Mouse (Mus musculus) inflammation-experienced regulatory T-cells, adult 6 months (primary cell): ENCODE results near the gene Fbxo44. TPM values are rescaled to one million over a fixed set of nuclear protein-coding genes. Genes with fewer than 3 reads are reported as not detected.
"Not testable (repeated sequence)": the region's sequence is repeated elsewhere in the genome, so short reads cannot be mapped to it uniquely, and the experiment has no call there.

Experiments
- ATAC-seq: one replicate; pipeline ENCODE4 v1.8.0; 2017
- polyA plus RNA-seq, 3 experiments: library from polyadenylated mRNA; unstranded; fragments of 100-300 nt; shearing (Covaris generic); gene quantifications; one replicate each; pipeline ENCODE4 v1.2.1; 2017

Gene Fbxo44
- polyA plus RNA-seq, 3 experiments from 2014 or later = 0.44 to 4.3 (median 4.1) TPM

DNA sequence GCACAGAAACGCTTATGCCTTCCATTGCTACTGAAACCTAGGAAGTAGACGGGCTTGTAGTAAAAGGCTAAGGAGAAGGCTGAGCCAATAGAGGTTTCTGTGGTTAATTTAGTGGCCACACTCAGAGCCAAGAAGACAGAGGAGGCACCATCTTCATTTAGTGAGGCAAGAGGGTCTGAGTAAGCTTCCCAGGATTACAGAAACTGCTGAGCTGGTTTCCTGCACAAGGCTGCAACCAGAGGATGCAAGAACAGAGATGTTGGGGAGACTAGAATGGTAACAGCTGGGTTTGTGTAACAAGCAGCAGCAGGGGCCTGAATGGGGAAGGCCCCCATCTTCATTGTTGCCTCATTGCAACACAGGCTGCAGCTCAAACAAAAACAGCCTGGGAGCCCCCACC lies 31.6 kb downstream of the Fbxo44 start:
- no peak for ATAC-seq

- ATAC-seq = no peak
Measured at GRCm38 (mm10) chr4:148128241-148128640, 32.0 kb downstream of the Fbxo44 start.

GRCm38 (mm10) chr4:148122694-148123066 lies 37.6 kb downstream of the Fbxo44 start:
- no peak for ATAC-seq

- ATAC-seq = no peak
Measured at GRCm38 (mm10) chr4:148121982-148122693, 38.1 kb downstream of the Fbxo44 start.

DNA sequence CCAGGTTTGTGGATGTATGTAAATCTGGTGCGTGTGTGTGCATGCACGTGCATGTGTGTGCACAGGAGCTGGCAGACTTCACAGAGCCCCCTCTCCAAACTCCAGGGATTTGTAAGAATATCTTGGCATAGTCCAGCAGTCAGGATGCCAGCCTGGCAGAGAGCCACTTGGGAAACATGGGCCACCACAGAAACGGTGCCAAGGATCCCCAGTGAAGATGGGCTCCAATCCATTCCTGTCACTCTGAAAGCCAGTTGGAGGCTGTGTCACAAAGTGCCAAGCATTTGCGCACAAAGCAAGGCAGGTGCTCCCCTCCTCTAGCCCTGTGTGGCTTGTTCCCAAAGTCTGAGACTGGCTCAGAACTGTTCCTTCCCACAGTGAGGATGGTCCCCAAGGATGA lies 38.9 kb downstream of the Fbxo44 start:
- ATAC-seq = no peak

GRCm38 (mm10) chr4:148120555-148120954 lies 39.7 kb downstream of the Fbxo44 start:
- ATAC-seq = no peak

DNA sequence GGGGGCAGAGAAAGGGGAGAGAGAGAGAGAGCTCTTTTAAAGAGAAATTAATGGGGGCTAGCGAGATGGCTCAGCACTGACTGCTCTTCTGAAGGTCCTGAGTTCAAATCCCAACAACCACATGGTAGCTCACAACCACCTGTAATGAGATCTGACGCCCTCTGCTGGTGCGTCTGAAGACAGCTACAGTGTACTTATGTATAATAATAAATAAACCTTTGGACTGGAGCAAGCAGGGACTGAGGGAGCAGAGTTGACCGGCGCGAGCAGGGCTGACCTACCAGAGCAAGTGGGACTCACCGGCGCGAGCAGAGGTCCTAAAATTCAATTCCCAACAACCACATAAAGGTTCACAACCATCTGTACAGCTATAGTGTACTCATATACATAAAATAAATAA lies 40.7 kb downstream of the Fbxo44 start:
- ATAC-seq = not testable (repeated sequence)

DNA sequence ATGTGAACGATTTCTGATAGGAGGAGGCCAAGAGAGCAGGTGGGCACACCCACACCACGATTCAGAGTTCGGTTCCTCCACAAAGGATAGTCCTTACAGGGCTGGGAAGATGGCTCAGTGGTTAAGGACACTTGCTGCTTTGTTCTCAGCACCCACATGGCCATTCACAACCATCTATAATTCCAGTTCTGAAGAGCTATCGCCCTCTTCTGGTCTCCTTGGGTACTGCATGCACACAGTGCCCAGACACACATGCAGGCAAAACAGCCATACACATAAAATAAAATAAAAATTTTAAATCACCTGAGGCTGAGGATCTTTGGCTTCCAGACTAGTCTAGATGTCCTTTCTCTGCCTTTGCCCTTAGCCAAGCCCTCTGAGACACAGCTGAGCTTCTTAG lies 42.9 kb downstream of the Fbxo44 start:
- ATAC-seq = no peak

DNA sequence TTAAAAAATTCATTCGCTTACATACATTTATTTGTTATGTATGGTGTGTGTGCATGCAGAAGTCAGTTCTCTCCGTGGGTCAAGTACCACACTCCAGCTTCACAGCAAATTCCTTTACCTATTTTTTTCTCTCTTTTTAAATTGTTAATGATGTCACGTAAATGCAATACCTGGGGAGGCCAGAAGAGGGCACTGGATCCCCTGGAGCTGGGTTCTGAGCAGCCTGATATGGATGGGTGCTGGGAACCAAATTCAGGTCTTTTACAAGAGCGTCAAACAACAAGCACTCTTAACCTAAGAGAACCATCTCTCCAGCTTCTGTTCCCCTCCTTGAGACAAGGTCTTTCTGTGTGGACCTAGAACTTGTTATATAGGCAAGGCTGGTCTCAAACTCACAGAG lies 43.6 kb downstream of the Fbxo44 start:
- ATAC-seq = no peak

- ATAC-seq = peak; percentile 33
Measured at GRCm38 (mm10) chr4:148115467-148115866, 44.8 kb downstream of the Fbxo44 start.

GRCm38 (mm10) chr4:148114758-148115391 lies 45.4 kb downstream of the Fbxo44 start:
- peak; percentile 91 for ATAC-seq

- no peak for ATAC-seq
Measured at GRCm38 (mm10) chr4:148112519-148112918, 47.8 kb downstream of the Fbxo44 start.

- ATAC-seq = no peak
Measured at GRCm38 (mm10) chr4:148109215-148109614, 51.1 kb downstream of the Fbxo44 start.

- ATAC-seq = no peak
Measured at GRCm38 (mm10) chr4:148108565-148109100, 51.6 kb downstream of the Fbxo44 start.

DNA sequence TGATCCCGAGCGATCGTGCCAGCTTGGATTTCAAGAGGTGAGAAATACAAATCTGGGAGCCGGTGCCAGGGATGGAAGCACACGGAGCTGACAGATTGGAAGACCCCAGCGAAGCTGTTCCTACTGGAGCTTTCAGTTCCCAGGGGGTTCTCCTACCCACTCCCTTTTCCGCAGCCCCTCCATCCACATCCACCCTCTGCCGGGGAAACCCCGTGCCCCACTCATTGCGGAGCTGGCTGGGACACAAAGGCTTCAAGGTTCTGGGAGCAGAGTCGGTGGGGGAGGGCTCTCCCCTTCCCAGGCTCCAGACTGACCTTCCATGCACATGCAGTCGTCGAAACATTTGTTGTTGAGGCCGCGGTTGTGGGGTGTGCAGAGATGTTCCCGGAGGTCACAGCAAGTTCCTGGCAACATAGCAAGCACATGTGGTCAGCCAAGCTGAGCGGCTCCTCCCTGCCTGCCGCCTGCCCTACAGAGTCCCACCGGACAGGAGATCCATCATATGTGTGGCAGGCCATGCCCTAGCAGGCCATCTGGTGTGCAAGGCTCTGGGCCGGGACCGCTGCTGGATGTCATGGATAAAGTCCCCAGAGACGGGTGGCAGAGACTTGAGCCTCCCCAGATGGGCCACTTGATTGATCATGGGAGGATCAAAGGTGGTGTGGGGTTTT lies 52.5 kb downstream of the Fbxo44 start:
- no peak for ATAC-seq

- ATAC-seq = no peak
Measured at GRCm38 (mm10) chr4:148104146-148104545, 56.1 kb downstream of the Fbxo44 start.

Other genes with a start within 250 kb of the Fbxo44 start
- 1 to 10 TPM; 1.3 to 4.5 (median 3.1) TPM for gene Plod1, start 223.7 kb downstream of the Fbxo44 start, polyA plus RNA-seq
- 10 to 100 TPM in 1 of 3 experiments, 1 to 10 TPM in 2; 7.2 to 11.6 (median 8.3) TPM for gene 2510039O18Rik, start 219.6 kb downstream of the Fbxo44 start, polyA plus RNA-seq
- gene Nppb, start 174.7 kb downstream of the Fbxo44 start, polyA plus RNA-seq = not detected
- not detected for gene Nppa, start 159.8 kb downstream of the Fbxo44 start, polyA plus RNA-seq
- gene Clcn6, start 121.7 kb downstream of the Fbxo44 start, polyA plus RNA-seq = 1 to 10 TPM; 3.8 to 7.0 (median 6.3) TPM
- gene Mthfr, start 121.4 kb downstream of the Fbxo44 start, polyA plus RNA-seq = 10 to 100 TPM in 1 of 3 experiments, 1 to 10 TPM in 2; 9.2 to 12.0 (median 9.5) TPM
- gene Agtrap, start 72.5 kb downstream of the Fbxo44 start, polyA plus RNA-seq = 10 to 100 TPM; 13.3 to 21.5 (median 14.3) TPM
- 10 to 100 TPM; 36.3 to 49.1 (median 39.6) TPM for gene Mad2l2, start 30.1 kb downstream of the Fbxo44 start, polyA plus RNA-seq
- not detected for gene Draxin, start 29.8 kb downstream of the Fbxo44 start, polyA plus RNA-seq
- gene Fbxo6, start 8.3 kb downstream of the Fbxo44 start, polyA plus RNA-seq = 10 to 100 TPM; 48.0 to 55.6 (median 52.6) TPM
- not detected for gene Fbxo2, start 139 bp upstream of the Fbxo44 start, polyA plus RNA-seq
- gene Disp3, start 127.5 kb upstream of the Fbxo44 start, polyA plus RNA-seq = not detected